Mouse (Mus musculus) MEL (cell line): ENCODE measurements around the gene Rnf207.

Experiments used
- CTCF ChIP-seq, 3 experiments: IDR thresholded peaks in 2 of 3; conservative IDR thresholded peaks in 1 of 3; 2 replicates each; pipeline ENCODE4 v1.5.1; 2011 to 2012; ENCODE audit warnings: low read length in 3 of 3, low read depth in 2 of 3, mild to moderate bottlenecking in 2 of 3, improper control_type of control experiment in 1 of 3, inconsistent platforms in 1 of 3, mixed read lengths in 1 of 3, moderate library complexity in 1 of 3; ENCODE audit not compliant: control insufficient read depth in 1 of 3, insufficient read depth in 1 of 3, poor library complexity in 1 of 3, severe bottlenecking in 1 of 3
- EP300 ChIP-seq, 2 experiments: IDR thresholded peaks; 2 replicates each; pipeline ENCODE4 v1.6.1; 2011; ENCODE audit warnings: improper control_type of control experiment in 2 of 2, low read length in 2 of 2, low read depth in 1 of 2, mild to moderate bottlenecking in 1 of 2
- GABPA ChIP-seq: IDR thresholded peaks from 2 replicates; pipeline ENCODE4 v1.6.1; 2012; ENCODE audit warnings: low read depth, mild to moderate bottlenecking, inconsistent platforms, low read length, improper control_type of control experiment, moderate library complexity
- HCFC1 ChIP-seq: IDR thresholded peaks from 2 replicates; pipeline ENCODE4 v1.6.1; 2012; ENCODE audit warnings: low read depth, mild to moderate bottlenecking, inconsistent platforms, low read length, improper control_type of control experiment, moderate library complexity
- MAX ChIP-seq: IDR thresholded peaks from 2 replicates; pipeline ENCODE4 v1.6.1; 2011; ENCODE audit warnings: low read length, improper control_type of control experiment
- MAZ ChIP-seq: IDR thresholded peaks from 2 replicates; pipeline ENCODE4 v1.6.1; 2012; ENCODE audit warnings: low read depth, mild to moderate bottlenecking, inconsistent platforms, low read length, improper control_type of control experiment
- MXI1 ChIP-seq: IDR thresholded peaks from 2 replicates; pipeline ENCODE4 v1.6.1; 2011; ENCODE audit warnings: mild to moderate bottlenecking, low read depth, low read length, improper control_type of control experiment
- POLR2A ChIP-seq, 2 experiments: IDR thresholded peaks; 2 replicates each; pipeline ENCODE4 v1.6.1; 2011 to 2012; ENCODE audit warnings: low read length in 2 of 2, mild to moderate bottlenecking in 2 of 2, control low read depth in 1 of 2, improper control_type of control experiment in 1 of 2, low read depth in 1 of 2, moderate library complexity in 1 of 2; ENCODE audit not compliant: control insufficient read depth in 1 of 2, insufficient read depth in 1 of 2, poor library complexity in 1 of 2
- SIN3A ChIP-seq: IDR thresholded peaks from 2 replicates; pipeline ENCODE4 v1.6.1; 2012; ENCODE audit warnings: low read length, improper control_type of control experiment, inconsistent platforms
- TAL1 ChIP-seq: IDR thresholded peaks from 2 replicates; pipeline ENCODE4 v1.6.1; 2012; ENCODE audit warnings: mild to moderate bottlenecking, inconsistent platforms, low read length, moderate library complexity, mixed read lengths
- USF1 ChIP-seq: IDR thresholded peaks from 2 replicates; pipeline ENCODE4 v1.6.1; 2014; ENCODE audit warnings: low read depth, mild to moderate bottlenecking, inconsistent platforms, low read length, improper control_type of control experiment, moderate library complexity
- ZC3H11A ChIP-seq: IDR thresholded peaks from 2 replicates; pipeline ENCODE4 v1.6.1; 2012; ENCODE audit warnings: low read depth, mild to moderate bottlenecking, inconsistent platforms, low read length, improper control_type of control experiment

DNA sequence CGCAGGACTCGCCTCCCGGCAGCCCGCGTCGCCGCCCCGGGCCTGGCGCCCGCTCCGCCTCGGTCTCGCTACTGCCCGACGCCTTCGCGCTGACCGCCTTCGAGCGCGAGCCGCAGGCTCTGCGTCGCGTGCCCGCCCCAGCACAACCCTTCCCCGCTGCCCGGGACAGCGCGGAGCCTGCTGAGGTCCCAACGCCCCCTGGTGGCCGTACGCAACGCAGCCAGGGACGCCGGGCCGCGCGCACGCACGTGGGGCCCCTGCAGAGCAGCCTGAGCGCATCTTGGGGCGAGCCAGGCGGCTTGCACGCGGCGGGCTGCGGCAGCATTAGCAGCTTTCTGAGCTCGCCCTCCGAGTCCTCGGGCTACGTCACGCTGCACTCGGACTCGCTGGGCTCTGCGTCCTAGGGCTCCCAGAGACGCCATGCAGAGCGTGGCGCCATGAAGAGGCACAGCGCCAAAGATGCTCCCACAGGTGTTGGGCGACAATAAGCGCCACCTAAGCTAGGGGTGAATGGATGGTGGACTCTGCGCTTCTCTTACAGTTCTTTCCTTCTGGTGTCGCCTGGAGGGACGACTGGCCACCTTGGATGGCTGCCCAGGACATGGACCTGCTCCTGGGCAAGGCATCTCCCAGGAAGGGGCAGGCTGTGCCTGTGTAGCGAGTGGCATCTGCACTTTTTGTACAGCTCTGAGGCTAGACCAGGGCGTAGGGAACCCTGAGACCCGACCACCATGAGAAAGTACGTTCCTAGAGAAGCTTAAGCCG is 35.4 kb downstream of the Rnf207 start:
- TF ChIP-seq MAX (no peak), CTCF (IDR thresholded peaks at IDR 0.05 in 2 of 3, conservative IDR thresholded peaks at IDR 0.05 in 1 of 3; ENCODE audit: control insufficient read depth in 1 of 3, insufficient read depth in 1 of 3, low read depth in 2 of 3, low read length in 3 of 3, poor library complexity in 1 of 3, severe bottlenecking in 1 of 3) (peak in 2 of 3 experiments; percentile 28 to 56; a peak in 4 of 6 replicates), USF1 (no peak), MAZ (no peak), POLR2A (IDR thresholded peaks at IDR 0.05; ENCODE audit: control insufficient read depth in 1 of 2, insufficient read depth in 1 of 2, low read depth in 1 of 2, low read length in 2 of 2, poor library complexity in 1 of 2) (no peak), SIN3A (no peak), EP300 (IDR thresholded peaks at IDR 0.05; ENCODE audit: low read depth in 1 of 2, low read length in 2 of 2) (no peak), GABPA (no peak), ZC3H11A (no peak), MXI1 (no peak), HCFC1 (no peak), TAL1 (no peak)
